Mouse (Mus musculus) 3T3-L1 (cell line): Measurements from ENCODE around the gene Rnd1.

Experiments used
- DNase-seq: peaks from one replicate; pipeline ENCODE4 v3.0.0-alpha.2; 2015; ENCODE audit warnings: low read depth, low spot score

Rnd1 gene

DNA sequence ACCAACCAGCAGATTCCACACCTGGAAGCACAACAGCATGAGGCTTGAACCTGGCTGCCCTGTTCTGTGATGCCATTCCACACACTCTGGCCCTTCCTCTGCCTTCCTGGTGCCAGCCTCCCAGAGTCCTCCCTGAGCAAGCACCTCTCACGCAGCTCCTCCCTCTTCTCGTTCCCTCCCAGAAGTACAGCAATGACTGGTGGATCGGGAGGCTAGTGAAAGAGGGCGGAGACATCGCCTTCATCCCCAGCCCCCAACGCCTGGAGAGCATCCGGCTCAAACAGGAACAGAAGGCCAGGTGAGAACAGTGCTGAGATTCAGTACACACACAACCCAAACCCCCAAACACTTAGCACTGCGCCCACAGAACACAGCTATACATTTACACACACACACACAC is 37.1 kb downstream of the Rnd1 start:
- DNase-seq: no peak

DNA sequence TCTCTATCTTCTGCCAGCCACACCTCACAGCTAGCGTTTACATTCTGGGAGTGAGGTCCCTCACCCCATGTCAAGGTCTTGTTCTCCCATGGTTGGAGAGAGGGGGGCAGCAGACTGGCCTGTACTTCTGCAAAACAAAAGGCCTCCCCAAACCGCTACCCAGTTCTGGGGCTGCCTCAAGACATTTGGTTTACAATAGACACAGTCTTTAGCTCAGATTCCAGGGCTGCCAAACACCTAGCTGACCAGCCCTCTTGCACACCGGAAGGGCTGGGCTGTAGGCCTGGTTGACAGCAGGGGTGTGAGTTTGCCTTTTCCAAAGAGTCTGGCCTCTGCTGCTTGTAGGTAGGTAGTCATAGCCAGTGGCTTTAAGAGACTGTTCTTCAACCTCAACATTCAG is 40.1 kb downstream of the Rnd1 start:
- DNase-seq: no peak

DNA sequence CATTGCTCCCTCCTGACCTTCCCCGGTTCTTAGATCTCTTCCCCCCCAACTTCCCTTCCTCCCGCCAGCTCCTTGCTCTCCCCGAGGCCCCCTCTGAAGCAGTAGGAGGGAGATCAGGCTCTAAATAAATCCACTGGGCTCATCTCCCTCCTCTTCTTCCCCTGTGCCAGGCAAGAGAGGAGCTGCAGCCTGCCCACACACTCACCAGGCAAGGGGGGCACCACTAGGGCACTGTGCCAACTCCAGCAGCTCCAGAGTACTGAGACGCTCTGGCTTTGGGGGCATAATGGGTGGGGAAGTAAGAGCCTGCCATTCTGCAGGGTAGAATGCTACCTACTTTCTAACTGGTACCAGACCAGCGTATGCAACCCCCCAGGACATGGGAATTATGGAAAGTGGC is 40.7 kb downstream of the Rnd1 start:
- DNase-seq: no peak

DNA sequence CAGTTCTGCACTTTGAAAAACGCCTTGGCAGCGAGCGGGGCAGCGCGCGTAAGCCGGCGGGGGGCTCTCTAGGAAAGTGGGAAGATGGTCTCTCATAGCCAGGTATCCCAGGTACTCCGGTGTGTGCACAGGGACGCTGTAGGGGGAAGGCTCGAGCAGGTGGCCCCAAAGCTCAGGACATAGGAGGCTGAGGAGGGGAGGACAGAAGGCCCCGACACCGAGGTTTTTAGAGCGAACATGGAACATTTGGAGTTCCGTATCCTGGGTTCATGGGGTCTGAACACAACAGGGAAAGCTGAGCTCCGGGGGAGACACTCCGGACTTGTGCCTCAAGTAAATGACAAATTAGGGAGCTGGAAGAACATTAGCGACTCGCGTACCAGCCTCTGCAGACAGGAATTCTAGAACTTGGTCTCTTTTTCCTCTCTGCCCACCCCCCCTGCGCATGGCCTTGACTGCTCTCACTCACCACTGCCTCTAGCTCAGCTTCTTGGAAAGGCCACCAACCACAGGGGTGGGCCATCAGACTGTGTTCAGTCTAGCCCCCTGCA is 41.9 kb downstream of the Rnd1 start:
- DNase-seq: peak; percentile 17

DNA sequence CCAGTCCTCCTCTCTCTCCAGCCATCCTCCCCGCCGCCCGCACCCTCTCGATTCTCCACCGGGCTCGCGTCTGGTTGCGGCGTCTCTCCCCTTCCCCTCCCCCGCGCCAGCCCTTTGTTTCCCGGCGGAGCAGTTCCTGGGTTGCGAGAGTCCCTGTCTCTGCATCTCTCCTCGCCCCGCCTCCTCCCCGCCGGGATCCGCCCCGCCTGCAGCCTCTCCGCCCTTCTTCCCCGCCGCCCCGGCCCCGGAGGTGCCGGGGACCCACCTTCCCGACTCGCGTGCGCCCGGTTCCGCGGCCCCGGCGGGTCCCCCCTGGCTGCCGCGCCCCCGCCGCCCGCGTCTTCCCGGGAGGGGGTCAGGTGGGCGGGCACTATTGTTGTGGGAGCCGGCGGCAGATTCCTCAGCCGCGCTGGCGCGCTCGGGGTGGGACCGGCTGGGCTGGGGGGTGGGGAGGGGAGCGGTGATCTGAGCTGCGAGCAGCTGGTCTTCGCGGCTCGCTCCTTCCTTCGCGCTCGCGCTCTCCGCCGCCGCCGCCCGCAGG is 42.6 kb downstream of the Rnd1 start:
- peak; percentile 81 for DNase-seq

GRCm38 (mm10) chr15:98633822-98634470 is 43.3 kb downstream of the Rnd1 start:
- peak; percentile 11 for DNase-seq

DNA sequence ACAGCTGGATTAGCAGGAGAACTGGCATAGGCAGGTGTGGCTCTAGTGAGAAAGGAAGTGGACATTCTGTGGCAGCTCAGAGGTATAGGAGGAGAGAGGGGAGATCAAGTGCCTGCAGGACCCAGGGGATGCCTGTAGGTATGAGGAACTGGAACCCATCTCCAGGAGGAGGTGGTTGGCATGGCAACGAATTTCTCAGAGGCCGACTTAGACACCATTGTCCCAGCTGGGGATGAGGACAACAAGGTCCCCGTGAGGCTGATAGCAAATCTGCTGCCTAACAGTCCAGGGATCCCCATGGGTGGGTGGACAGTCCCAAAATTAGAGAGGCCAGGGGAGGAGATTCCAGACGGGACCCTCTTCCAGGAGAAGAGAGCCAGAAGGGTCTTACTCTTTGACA is 44.3 kb downstream of the Rnd1 start:
- peak; percentile 33 for DNase-seq

GRCm38 (mm10) chr15:98632107-98632744 is 45.0 kb downstream of the Rnd1 start:
- DNase-seq: peak; percentile 86

GRCm38 (mm10) chr15:98631493-98631892 is 45.8 kb downstream of the Rnd1 start:
- peak; percentile 73 for DNase-seq

DNA sequence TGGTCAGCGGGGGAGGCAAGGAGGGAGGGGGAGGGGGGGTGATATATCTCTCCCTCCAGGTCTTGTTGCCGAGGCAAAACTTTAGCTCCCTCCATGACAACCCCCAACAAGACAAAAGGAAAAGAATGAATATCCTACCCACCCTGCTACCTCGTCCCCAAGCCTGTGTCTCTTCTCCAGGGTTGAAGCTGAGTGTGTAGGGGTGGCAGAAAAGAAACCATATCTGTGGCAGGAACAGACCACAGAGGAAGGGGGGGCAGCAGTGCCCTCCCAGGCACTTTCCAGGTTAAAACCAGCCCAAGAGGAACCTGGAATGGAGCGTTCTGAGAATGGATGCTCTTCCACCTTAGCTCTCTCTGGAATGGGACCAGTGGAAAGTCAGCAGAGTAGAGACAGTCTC is 46.7 kb downstream of the Rnd1 start, which contains the start of gene Cacnb3:
Gene Cacnb3, plus strand, starts transcription at position 301 of the 400 bp plus-strand sequence.
- no peak for DNase-seq

- DNase-seq: no peak
Observed at GRCm38 (mm10) chr15:98629464-98629863, 47.8 kb downstream of the Rnd1 start.

GRCm38 (mm10) chr15:98628589-98629254 is 48.5 kb downstream of the Rnd1 start:
- no peak for DNase-seq

- peak; percentile 25 for DNase-seq
Observed at GRCm38 (mm10) chr15:98626487-98627212, 50.6 kb downstream of the Rnd1 start.

GRCm38 (mm10) chr15:98626078-98626477 is 51.2 kb downstream of the Rnd1 start:
- peak; percentile 82 for DNase-seq

DNA sequence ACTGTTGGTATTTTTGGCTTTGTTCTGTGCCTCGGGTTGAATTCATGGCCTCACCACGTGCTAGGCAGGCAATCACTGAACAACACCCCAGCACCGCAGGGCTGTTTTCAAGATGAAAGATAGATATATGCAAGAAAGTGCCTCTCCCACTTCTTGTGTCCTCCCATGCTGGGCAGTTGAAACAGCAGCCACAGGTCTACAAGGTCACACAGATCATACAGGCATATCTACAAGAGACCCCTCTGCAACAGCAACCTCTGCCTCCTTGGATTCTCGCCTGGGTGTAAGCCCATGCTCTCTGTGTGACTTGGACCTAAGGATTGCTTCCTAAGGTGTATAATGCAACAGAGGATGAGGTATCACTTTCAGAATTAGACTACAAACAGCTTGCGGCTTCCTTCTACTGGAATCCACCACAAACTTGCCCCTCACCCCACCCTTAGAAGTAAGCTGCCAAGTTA is 53.9 kb downstream of the Rnd1 start:
- no peak for DNase-seq

- DNase-seq: no peak
Observed at GRCm38 (mm10) chr15:98622721-98623120, 54.5 kb downstream of the Rnd1 start.

DNA sequence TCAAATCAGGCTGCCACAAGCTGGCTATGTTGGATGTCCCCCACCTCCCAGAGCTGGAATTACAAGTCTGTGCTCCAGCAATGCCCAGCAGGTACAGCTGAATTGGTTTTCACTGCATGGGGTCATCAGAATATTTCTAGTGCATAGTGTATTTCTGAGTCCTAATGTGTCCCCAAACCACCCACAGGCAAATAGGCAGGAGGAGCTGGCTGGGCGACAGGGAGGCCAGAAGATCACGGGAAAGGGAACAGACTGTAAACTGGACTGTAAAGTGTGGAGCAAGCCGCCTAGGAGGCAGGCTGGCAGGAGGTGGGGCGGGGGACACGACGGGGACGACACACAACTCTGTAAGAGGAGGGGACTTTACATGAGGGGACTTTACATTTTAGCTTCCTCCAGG is 55.1 kb downstream of the Rnd1 start:
- DNase-seq: no peak

DNA sequence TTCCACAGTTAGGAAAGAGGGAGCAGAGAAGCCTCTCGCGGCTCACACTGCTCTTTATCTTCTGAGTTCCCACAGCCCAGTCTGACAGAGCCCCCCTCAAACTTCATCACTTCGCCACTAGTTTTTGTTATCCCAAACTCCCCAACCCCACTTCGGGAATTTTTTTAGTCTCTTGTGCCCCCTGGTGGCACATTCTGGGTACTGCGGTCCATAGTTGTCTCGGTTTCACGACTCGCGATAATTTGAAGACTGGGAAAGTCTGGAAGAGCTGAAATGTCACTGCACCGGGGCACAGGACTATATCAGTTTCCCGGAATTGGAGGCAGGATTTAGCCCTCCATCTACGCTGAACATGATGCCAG is 60.1 kb downstream of the Rnd1 start:
- peak; percentile 93 for DNase-seq

DNA sequence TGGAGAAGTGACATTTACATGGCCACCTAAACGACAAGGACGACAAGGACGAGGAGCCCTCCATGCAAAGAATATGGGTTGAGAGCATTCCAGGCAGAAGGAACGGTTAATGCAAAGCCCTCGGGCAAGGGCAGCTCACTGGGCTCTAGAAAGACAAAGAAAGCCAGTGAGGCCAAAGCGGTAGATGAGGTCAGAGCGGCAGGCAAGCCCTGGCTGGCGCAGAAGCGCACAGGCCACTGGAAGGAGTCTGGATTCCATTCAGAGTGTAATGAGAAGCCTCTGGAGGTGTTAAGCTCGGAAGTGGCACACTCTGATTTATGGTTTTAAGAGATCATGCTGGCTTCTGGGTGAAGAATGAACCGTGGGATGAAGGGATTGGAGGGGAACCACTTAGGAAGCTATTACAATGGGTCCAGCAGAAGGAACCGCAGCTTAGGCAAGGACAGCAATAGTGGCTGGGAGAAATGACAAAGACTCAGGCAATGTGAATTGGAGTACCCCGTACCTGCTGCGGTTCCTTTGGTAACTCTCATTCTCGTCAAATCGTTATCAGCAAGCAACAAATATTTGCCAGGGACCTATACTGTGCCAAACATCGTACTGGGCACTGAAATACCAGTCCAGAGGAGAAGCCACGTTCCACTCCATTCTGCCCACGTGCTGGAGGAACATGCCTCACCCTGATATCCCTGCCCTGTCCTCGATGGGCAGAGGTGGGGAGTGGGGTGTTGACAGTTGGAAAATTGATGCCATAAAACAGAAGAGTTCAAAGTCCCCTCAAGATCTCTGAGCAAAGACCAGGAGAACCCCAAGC is 60.7 kb downstream of the Rnd1 start:
- DNase-seq: no peak

DNA sequence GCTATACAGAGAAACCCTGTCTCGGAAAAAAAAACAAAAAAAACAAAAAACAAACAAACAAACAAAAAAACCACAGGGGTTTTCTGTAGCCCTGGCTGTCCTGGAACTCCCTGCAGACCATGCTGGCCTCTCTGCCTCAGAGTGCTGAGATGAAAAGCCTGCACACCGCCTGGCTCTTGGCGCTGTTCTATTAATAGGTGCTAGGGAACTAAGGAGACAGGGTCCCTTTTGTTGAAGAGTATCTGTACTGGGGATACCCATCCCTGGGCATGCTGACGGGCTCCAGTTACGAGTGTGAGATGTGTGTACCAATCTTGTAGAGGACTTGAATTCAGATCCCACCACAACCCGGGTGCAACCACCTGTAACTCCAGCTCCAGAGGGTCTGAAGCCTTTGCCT is 61.5 kb downstream of the Rnd1 start:
- DNase-seq: no peak

DNA sequence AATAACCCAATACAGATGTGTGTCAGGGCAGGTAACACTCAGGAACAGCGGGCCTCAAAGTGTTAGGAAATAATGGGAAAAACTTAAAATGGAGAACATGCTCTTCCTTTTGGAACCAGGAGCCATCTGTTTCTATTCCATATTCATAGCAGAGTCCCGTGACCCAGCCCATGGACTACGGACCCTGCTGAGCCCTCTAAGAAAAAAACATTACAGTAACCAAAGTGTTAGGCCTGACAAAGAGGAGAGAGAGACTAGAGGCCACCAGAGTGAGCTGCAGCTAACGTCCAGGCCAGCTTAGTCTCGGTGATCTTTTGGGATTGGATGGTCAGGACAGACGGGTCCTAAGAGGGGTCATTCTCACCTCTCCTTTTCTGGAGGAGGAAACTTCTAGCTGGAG is 62.3 kb downstream of the Rnd1 start:
- DNase-seq: no peak
